Mouse (Mus musculus): ENCODE data around the gene Tpi1.

Gene Tpi1

GRCm38 (mm10) chr6:124779984-124780416, 34.1 kb downstream of the Tpi1 start:
- DNase-seq (ENCODE audit: extremely low spot score, low spot score), result peak; percentile 48

- DNase-seq (ENCODE audit: extremely low spot score, low spot score), result peak; percentile 73
Observed at GRCm38 (mm10) chr6:124779222-124779983, 34.7 kb downstream of the Tpi1 start, which contains the start of gene Lrrc23. Gene Lrrc23, minus strand, starts transcription at chr6:124779727.

DNA sequence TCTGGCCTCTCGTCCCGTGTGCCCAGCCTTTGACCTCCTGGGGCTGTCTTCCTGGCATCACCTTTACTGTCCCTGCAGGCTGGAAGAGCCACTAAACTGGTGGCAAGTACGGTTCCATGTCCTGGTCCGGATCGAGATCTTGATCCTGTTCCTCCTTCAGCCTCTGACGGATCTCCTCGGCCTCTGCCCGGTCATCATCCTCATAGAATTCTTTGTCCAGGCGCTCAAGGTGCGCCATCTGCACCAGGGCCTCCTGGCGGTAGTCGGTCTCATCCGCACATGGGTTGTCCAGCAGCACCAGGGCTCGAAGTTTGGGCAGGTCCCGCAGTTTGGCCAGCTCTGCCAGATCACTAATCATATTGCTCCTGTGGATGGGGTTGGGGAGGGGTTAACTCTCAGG, 43.6 kb downstream of the Tpi1 start:
- DNase-seq (ENCODE audit: extremely low spot score, low spot score), result no peak

GRCm38 (mm10) chr6:124770013-124770412, 44.1 kb downstream of the Tpi1 start:
- no peak for DNase-seq (ENCODE audit: extremely low spot score, low spot score)

- peak; percentile 70 for DNase-seq (ENCODE audit: extremely low spot score, low spot score)
Observed at GRCm38 (mm10) chr6:124769101-124769765, 44.9 kb downstream of the Tpi1 start, which contains the start of gene Eno2. Gene Eno2, minus strand, starts transcription at chr6:124769673.

DNA sequence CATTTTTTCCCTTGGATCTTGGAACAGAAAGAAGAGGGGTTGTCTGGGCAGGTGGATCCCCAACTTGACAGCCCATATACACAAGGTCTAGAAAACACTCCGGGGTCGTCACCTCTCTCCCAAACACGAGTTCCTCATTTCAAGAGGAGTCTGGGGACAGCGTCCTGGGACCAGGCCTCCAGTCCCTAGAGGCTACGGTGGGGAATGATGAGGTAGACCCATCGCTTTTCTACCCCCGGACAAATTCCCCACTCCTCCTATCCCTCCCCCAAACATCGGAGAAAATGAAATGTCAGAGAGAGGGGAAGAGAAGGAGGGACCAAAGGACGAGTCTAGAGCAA, 45.4 kb downstream of the Tpi1 start:
- no peak for DNase-seq (ENCODE audit: extremely low spot score, low spot score)

DNA sequence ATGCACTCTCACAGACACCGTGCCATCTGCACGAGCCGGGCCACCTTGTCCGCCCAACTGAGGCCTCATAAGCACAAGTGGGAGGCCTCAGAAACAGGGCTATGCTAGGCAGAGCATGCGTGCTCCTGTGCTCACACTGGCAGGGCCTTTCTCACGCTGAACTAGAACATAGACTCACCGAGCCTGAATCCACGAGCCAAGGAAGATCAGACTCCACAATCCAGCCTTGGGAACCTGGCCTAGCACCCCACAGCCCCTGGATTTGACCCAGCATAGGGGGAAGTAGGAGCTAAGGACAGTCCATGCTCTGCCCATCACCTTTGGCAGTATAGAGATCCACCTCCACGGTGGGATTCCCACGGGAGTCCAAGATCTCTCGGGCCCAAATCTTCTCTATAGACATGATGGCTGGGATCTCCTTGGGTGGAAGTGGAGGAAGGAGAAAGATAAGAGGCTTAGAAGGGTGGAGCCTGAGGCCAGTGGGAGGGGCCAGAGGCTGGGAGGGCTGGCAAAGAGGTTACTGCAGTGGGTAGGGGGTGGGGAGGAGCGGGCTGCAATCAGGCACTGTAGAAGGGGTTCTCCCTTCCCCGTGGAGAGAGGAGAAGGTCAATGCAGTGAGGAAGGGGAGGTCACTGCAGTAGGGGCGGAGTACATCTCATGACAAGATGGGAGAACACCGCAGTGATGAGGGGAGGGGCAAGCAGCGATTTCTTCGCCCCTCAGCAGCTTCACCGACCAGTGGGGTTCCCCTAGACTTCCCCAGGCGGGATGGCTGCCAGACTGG, 46.0 kb downstream of the Tpi1 start:
- no peak for DNase-seq (ENCODE audit: extremely low spot score, low spot score)

GRCm38 (mm10) chr6:124767536-124767919, 46.6 kb downstream of the Tpi1 start:
- DNase-seq (ENCODE audit: extremely low spot score, low spot score), result no peak

DNA sequence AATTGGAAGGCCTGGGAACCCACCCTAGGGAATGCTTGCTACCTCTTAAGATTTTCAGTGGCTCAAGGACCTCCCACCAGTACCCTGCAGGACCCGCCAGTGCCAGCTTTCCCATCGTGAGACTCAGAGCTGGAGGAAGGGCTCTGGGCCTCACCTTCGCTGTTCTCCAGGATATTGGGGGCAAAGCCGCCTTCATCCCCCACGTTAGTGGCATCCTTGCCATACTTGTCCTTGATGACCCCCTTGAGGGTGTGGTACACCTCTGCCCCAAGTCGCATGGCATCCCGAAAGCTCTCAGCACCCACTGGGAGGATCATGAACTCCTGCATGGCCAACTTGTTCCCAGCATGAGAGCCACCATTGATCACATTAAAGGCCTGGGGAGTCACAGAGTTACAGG, 48.1 kb downstream of the Tpi1 start:
- no peak for DNase-seq (ENCODE audit: extremely low spot score, low spot score)

Measured in neural tube, embryonic 10.5 days (tissue).